Mouse (Mus musculus) cerebellum, adult 2 months (tissue): Measurements from ENCODE around the gene Gm10840.

Experiments used
- CTCF ChIP-seq: fragments of 200-500 bp; IDR thresholded peaks from 2 replicates; pipeline ENCODE4 v1.5.1; 2011; ENCODE audit warnings: low read depth, mild to moderate bottlenecking, control low read depth, low read length, moderate library complexity, borderline replicate concordance; ENCODE audit not compliant: insufficient read depth
- POLR2A ChIP-seq: fragments of 200-500 bp; IDR thresholded peaks from 2 replicates; pipeline ENCODE4 v1.6.1; 2011; ENCODE audit warnings: low read length, control low read depth, borderline replicate concordance; ENCODE audit not compliant: insufficient read depth

DNA sequence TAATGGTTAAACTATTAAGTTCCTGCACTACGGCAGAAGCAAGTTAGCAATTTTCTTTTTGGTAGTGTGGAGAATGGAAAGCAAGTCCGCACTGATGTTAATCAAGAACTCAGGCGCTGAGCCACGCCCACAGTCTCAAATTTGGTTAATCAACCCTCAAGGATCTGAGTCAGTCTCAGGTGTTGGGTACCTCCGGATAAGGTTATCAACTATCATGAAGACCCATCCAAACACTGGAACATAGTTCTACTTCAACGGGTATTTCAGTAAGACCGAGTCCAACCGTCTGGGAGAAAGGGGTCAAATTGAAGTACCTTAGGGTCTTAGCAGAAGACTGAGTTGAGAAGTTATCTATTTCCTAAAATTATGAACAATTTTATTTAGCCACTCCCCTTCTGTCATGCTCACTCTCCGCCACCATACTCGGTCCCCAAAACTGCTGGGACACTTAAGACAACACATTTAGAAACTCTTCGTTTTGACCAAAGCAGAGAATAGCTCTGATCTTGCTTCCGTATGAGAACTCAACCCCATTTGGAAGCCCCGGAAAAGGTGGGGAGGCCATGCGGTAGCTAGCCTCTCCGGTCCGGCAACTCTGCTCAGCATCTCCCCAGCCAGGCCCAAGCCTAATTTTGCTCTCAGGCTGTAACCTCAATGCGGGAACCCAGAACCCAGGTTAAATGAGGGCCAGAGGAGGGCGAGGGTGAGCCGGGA is 32.2 kb downstream of the Gm10840 start:
- TF ChIP-seq CTCF = no peak
- TF ChIP-seq POLR2A = no peak
